16 mouse cellular contexts compared by ENCODE assay signal in the genomic region with DNA sequence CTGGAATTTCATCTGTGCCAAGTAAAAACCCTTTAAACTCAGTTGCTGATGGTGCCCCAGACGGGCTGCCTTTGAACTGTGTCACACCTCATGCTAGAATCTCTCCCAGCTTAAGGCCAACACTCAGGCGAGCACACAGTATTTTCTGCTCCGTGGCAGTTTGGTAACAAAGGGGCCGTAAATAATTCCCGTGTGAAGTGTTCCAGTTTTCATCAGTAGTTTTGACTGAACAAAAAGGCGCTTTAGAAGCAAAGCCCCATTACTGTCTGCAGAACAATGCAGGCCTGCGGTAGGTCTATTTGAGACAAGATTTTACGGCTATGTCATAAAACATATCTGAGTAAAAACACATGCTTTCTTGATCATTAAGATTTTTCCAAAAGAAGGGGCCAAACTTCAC.
A peak's percentile ranks its signal among the peaks of the same experiment; 100 is the strongest.
DNase-seq lines count a peak whose midpoint lies in the region; ATAC-seq and TF ChIP-seq lines count a peak whose summit lies in the region.
"Had no signal": no experiment of that assay in that cellular context is flagged by ENCODE, and none has a peak within 500 bp of the region (broad histone marks: within the 10 kb centered on the region; RNA-seq: fewer than 3 reads in every experiment).

No protein-coding gene starts in this region.

- no peak overlapping the region for H3K4me2 ChIP-seq in kidney, postnatal 0 days (ENCODE audit: low read length)
- H3K4me2 ChIP-seq in limb, embryonic 15.5 days: no peak overlapping the region
- H3K4me2 ChIP-seq: heart, embryonic 11.5 days; liver, embryonic 15.5 days; neural tube, embryonic 15.5 days had no signal

- DNase-seq in kidney, postnatal 0 days (ENCODE audit: low spot score): peak; percentile 76
- no peak for DNase-seq in kidney, adult 2 months
- DNase-seq in embryo, embryonic 10 days (ENCODE audit: low spot score): peak; percentile 35
- no peak for DNase-seq in spleen, postnatal 36 days (ENCODE audit: low spot score in 2 of 2)
- DNase-seq in right cerebral cortex, postnatal 36 days (ENCODE audit: low spot score in 2 of 2): no peak
- DNase-seq: adrenal gland, postnatal 25 days; gastrocnemius, postnatal 14 days; kidney, adult 18-20 months; layer of hippocampus, adult 9-11 months had no signal

- H3K9me3 ChIP-seq in kidney, postnatal 0 days (replicated peaks; ENCODE audit: low read length): no peaks in the 10 kb centered on the region
- no peaks in the 10 kb centered on the region for H3K9me3 ChIP-seq in limb, embryonic 15.5 days
- H3K9me3 ChIP-seq: liver, embryonic 15.5 days; neural tube, embryonic 15.5 days had no signal

- TF ChIP-seq CTCF in kidney, postnatal 0 days (IDR thresholded peaks at IDR 0.05; ENCODE audit: low read depth): no peak
- no peak for TF ChIP-seq CTCF in kidney, adult 2 months (conservative IDR thresholded peaks at IDR 0.05; ENCODE audit: insufficient read depth, insufficient read length, low read depth, low read length)
- TF ChIP-seq CTCF in embryonic fibroblast, embryonic 13.5 days (IDR thresholded peaks at IDR 0.05; ENCODE audit: borderline replicate concordance, insufficient read depth, low read length): no peak

- no peak overlapping the region for H3K4me3 ChIP-seq in kidney, postnatal 0 days (replicated peaks; ENCODE audit: low read depth, low read length)
- H3K4me3 ChIP-seq in kidney, adult 2 months (ENCODE audit: insufficient read depth, low read depth, low read length): no peak overlapping the region
- no peak overlapping the region for H3K4me3 ChIP-seq in embryonic fibroblast, embryonic 13.5 days (ENCODE audit: insufficient read depth, low read length)
- no peak overlapping the region for H3K4me3 ChIP-seq in limb, embryonic 15.5 days
- H3K4me3 ChIP-seq: liver, embryonic 15.5 days; neural tube, embryonic 15.5 days had no signal

- no peak for TF ChIP-seq POLR2A in kidney, adult 2 months (IDR thresholded peaks at IDR 0.05; ENCODE audit: low read depth, low read length)
- no peak for TF ChIP-seq POLR2A in embryonic fibroblast, embryonic 13.5 days (IDR thresholded peaks at IDR 0.05; ENCODE audit: low read depth, low read length)

- H3K36me3 ChIP-seq in kidney, postnatal 0 days (ENCODE audit: insufficient read depth, low read length): no peaks in the 10 kb centered on the region
- H3K36me3 ChIP-seq in kidney, adult 2 months (ENCODE audit: control insufficient read depth, insufficient read depth, low read length): no peaks in the 10 kb centered on the region
- H3K36me3 ChIP-seq in limb, embryonic 15.5 days: no peaks in the 10 kb centered on the region
- H3K36me3 ChIP-seq: liver, embryonic 15.5 days; neural tube, embryonic 15.5 days had no signal

- no peak overlapping the region for H3K9ac ChIP-seq in kidney, postnatal 0 days (ENCODE audit: low read depth, low read length)
- H3K9ac ChIP-seq in limb, embryonic 15.5 days: no peak overlapping the region
- H3K9ac ChIP-seq: liver, embryonic 15.5 days; neural tube, embryonic 15.5 days had no signal

- H3K4me1 ChIP-seq in kidney, postnatal 0 days (replicated peaks; ENCODE audit: insufficient read depth, low read length): no peaks in the 10 kb centered on the region
- no peaks in the 10 kb centered on the region for H3K4me1 ChIP-seq in kidney, adult 2 months (ENCODE audit: control insufficient read depth, insufficient read depth, low read length)
- H3K4me1 ChIP-seq in embryonic fibroblast, embryonic 13.5 days (ENCODE audit: control insufficient read depth, insufficient read depth, low read length): peaks cover 4% of the 10 kb centered on the region
- H3K4me1 ChIP-seq in limb, embryonic 15.5 days: peaks cover 5% of the 10 kb centered on the region
- H3K4me1 ChIP-seq: liver, embryonic 15.5 days had no signal

- 19% methylated on average over 8 of the region's 8 CpGs for WGBS in kidney, postnatal 0 days
- WGBS in kidney, adult 2 months: 41% methylated on average over 8 of the region's 8 CpGs
- WGBS in limb, embryonic 15.5 days: 10% methylated on average over 8 of the region's 8 CpGs

- ATAC-seq in kidney, postnatal 0 days (replicated peaks; ENCODE audit: low FRiP score, low read depth): no peak
- ATAC-seq in limb, embryonic 15.5 days (ENCODE audit: insufficient number of reproducible peaks, low FRiP score, low TSS enrichment, low read depth): no peak
- ATAC-seq: CD4-positive, CD25-positive, alpha-beta regulatory T cell, adult 4 months had no signal

- no peak overlapping the region for H3K27ac ChIP-seq in kidney, postnatal 0 days
- H3K27ac ChIP-seq in kidney, adult 2 months (ENCODE audit: insufficient read depth, low read depth, low read length): no peak overlapping the region
- peak overlapping the region; percentile 16; the same call in 1 of the 2 replicates for H3K27ac ChIP-seq in embryonic fibroblast, embryonic 13.5 days (ENCODE audit: insufficient read depth, low read length)
- H3K27ac ChIP-seq in limb, embryonic 15.5 days: peak overlapping the region; percentile 67; the same call in 1 of the 2 replicates
- H3K27ac ChIP-seq: liver, embryonic 15.5 days; macrophage; neural tube, embryonic 15.5 days had no signal

- H3K27me3 ChIP-seq in kidney, postnatal 0 days (ENCODE audit: insufficient read depth, low read length): no peaks in the 10 kb centered on the region
- no peaks in the 10 kb centered on the region for H3K27me3 ChIP-seq in kidney, adult 2 months (replicated peaks; ENCODE audit: control insufficient read depth, insufficient read depth, low read length)
- H3K27me3 ChIP-seq in limb, embryonic 15.5 days: no peaks in the 10 kb centered on the region
- H3K27me3 ChIP-seq: liver, embryonic 15.5 days; neural tube, embryonic 15.5 days had no signal

Comparison
In these comparisons a context has a peak if more than half of its experiments do, and no peak if none do; other contexts are left out.
1. DNase-seq: peak in kidney, postnatal 0 days (single experiment) and embryo, embryonic 10 days (single experiment); none in kidney, adult 2 months (single experiment), spleen, postnatal 36 days (0 of 2) and right cerebral cortex, postnatal 36 days (0 of 2).
2. H3K27ac ChIP-seq: peak in embryonic fibroblast, embryonic 13.5 days (single experiment) and limb, embryonic 15.5 days (single experiment); none in kidney, postnatal 0 days (single experiment) and kidney, adult 2 months (single experiment).